Mouse (Mus musculus): ENCODE results near the gene Rsrc2. TPM values are rescaled to one million over a fixed set of nuclear protein-coding genes. Genes with fewer than 3 reads are reported as not detected.
A peak's percentile ranks its signal among the peaks of the same experiment; 100 is the strongest.
"Not testable (repeated sequence)": the region's sequence is repeated elsewhere in the genome, so short reads cannot be mapped to it uniquely, and the experiment has no call there.

The Rsrc2 gene
- total and polyA plus RNA-seq, 2 experiments from 2014 or later: 41.9 to 133 TPM

DNA sequence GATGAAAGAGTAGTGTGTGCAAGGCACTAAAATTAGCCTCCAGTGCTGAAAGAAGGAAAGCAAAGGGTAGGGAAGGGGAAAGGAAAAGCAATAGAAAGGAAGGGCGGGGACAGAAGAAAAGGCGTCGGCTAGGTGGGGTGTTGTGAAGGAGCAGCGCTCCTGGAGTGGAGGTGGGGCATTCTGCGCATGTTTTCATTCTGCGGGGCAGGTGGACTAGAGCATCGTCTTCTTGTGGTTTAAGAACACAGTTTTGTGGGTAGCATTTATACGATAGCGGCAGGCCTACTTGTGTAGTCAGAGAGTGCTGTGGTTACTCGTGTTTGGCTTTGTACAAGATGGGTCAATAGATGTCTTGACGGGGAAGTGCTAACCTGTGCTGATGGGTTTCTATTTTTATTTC, 16.3 kb upstream of the Rsrc2 start:
- H3K36me3 ChIP-seq (ENCODE audit: insufficient read depth, low read length): no peaks in the 10 kb centered on the region
- H3K4me1 ChIP-seq (ENCODE audit: insufficient read depth, low read length): no peaks in the 10 kb centered on the region
- TF ChIP-seq CTCF (IDR thresholded peaks at IDR 0.05): no peak
- H3K9me3 ChIP-seq (ENCODE audit: low read length): no peaks in the 10 kb centered on the region
- H3K4me2 ChIP-seq (ENCODE audit: low read depth, low read length, poor library complexity, severe bottlenecking): no peak overlapping the region
- no peak overlapping the region for H3K4me3 ChIP-seq (ENCODE audit: low read depth, low read length)
- WGBS: 94% methylated on average over 11 of the region's 11 CpGs
- no peak overlapping the region for H3K27ac ChIP-seq (ENCODE audit: low read depth, low read length)
- no peaks in the 10 kb centered on the region for H3K27me3 ChIP-seq (ENCODE audit: insufficient read depth, low read length)
- no peak for ATAC-seq (ENCODE audit: low FRiP score)
- DNase-seq (ENCODE audit: low spot score): no peak
- H3K9ac ChIP-seq (replicated peaks; ENCODE audit: low read length, poor library complexity, severe bottlenecking): no peak overlapping the region

DNA sequence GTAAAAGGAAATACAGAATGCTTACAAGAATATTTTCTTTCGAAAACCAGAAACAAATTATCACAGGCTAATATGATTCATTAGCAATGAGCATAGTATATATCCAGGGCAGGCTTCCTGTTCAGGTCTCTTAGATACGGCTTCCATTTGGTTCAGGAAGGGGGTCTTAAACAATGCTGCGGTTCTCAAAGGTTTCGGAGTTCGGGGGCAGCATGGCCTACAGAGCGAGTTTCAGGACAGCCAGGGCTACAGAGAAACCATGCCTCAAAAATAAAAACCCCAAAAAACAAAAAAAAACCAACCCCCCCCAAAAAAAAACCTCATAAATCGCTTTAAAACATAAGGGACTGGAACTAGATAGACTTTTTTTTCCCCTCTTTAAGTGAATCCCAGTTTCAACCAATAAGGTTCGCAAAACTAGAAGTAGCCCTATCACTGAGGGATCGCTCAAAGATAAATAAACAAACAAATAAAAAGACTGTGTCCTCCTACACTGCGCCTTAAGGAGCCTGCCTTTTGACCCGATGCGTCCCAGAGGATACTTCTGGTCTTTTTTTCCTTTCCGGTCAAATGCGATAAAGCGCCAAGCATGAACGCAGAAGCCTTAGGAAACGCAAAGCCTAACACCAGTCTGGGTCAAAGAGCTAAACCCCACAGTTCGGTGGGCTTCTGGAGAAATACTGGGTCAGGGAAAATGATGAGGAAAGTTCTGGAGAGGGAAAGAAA, 712 bp downstream of the Rsrc2 start:
- H3K36me3 ChIP-seq (ENCODE audit: insufficient read depth, low read length): peaks cover 10% of the 10 kb centered on the region; the same call in 1 of the 2 replicates
- H3K4me3 ChIP-seq (ENCODE audit: low read depth, low read length): peak overlapping the region; percentile 73
- TF ChIP-seq CTCF (IDR thresholded peaks at IDR 0.05): no peak
- H3K27me3 ChIP-seq (ENCODE audit: insufficient read depth, low read length): no peaks in the 10 kb centered on the region
- 0 out of 2 replicates have a peak, but pooled peaks cover 3% of the 10 kb centered on the region for H3K4me1 ChIP-seq (ENCODE audit: insufficient read depth, low read length)
- WGBS: under 1% methylated on average over 18 of the region's 18 CpGs
- DNase-seq (ENCODE audit: low spot score) (no peak), ATAC-seq (ENCODE audit: low FRiP score) (no peak)
- H3K9me3 ChIP-seq (ENCODE audit: low read length): no peaks in the 10 kb centered on the region
- peak overlapping the region; percentile 57 for H3K4me2 ChIP-seq (ENCODE audit: low read depth, low read length, poor library complexity, severe bottlenecking)
- H3K27ac ChIP-seq (ENCODE audit: low read depth, low read length): peak overlapping the region; percentile 94
- H3K9ac ChIP-seq (replicated peaks; ENCODE audit: low read length, poor library complexity, severe bottlenecking): peak overlapping the region; percentile 83

DNA sequence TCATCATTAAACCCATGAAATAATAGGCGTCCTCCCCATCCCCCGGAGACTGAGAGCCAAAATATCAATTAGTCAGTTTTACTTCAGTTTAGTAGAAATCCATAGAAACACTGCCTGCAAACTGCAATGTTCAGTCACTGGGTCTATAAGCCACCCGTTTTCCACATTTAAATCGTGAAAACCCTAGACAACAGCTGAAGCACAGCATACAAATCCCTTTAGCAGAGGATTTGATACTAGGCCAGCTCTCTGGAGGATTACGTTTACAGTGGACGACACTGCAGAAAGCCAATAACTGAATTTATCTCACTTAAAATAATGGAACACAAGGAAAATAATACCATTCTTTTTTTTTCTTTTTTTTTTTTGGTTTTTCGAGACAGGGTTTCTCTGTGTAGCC, 1.6 kb downstream of the Rsrc2 start:
- Histone ChIP-seq H3K9ac (replicated peaks; ENCODE audit: low read length, poor library complexity, severe bottlenecking) (peak overlapping the region; percentile 50; the same call in 1 of the 2 replicates), H3K4me3 (ENCODE audit: low read depth, low read length) (peak overlapping the region; percentile 73), H3K27ac (ENCODE audit: low read depth, low read length) (no peak overlapping the region), H3K27me3 (ENCODE audit: insufficient read depth, low read length) (no peaks in the 10 kb centered on the region), H3K4me2 (ENCODE audit: low read depth, low read length, poor library complexity, severe bottlenecking) (peak overlapping the region; percentile 57), H3K9me3 (ENCODE audit: low read length) (no peaks in the 10 kb centered on the region), H3K4me1 (ENCODE audit: insufficient read depth, low read length) (0 out of 2 replicates have a peak, but pooled peaks cover 3% of the 10 kb centered on the region), H3K36me3 (ENCODE audit: insufficient read depth, low read length) (peaks cover 16% of the 10 kb centered on the region)
- DNase-seq (ENCODE audit: low spot score): peak; percentile 17
- WGBS: 15% methylated on average over 7 of the region's 7 CpGs
- no peak for TF ChIP-seq CTCF (IDR thresholded peaks at IDR 0.05)
- ATAC-seq (ENCODE audit: low FRiP score): no peak

DNA sequence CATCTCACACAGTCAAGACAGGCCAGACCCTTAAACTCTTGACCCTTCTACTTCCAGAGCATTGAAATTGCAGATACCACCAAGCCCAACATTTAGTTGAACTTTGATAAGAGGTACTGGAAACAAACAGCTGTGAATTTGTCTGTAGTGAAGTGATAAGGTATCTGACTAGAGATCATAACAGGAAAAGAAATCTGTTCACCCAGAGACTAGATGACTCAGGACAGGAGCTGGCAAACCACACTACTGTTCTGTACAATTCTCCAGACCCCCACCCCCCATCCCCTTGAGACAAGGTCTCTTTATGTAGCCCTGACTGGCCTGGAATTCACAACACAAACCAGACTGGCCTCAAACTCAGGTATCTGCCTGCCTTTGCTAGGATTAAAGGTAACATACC, 3.0 kb downstream of the Rsrc2 start:
- Histone ChIP-seq H3K9me3 (ENCODE audit: low read length) (no peaks in the 10 kb centered on the region), H3K27ac (ENCODE audit: low read depth, low read length) (no peak overlapping the region), H3K4me3 (ENCODE audit: low read depth, low read length) (0 out of 2 replicates have a peak overlapping the region, but pooled peaks have one; percentile 73), H3K4me1 (ENCODE audit: insufficient read depth, low read length) (0 out of 2 replicates have a peak, but pooled peaks cover 3% of the 10 kb centered on the region), H3K9ac (replicated peaks; ENCODE audit: low read length, poor library complexity, severe bottlenecking) (no peak overlapping the region), H3K4me2 (ENCODE audit: low read depth, low read length, poor library complexity, severe bottlenecking) (peak overlapping the region; percentile 57), H3K27me3 (ENCODE audit: insufficient read depth, low read length) (no peaks in the 10 kb centered on the region), H3K36me3 (ENCODE audit: insufficient read depth, low read length) (peaks cover 16% of the 10 kb centered on the region)
- no peak for DNase-seq (ENCODE audit: low spot score)
- TF ChIP-seq CTCF (IDR thresholded peaks at IDR 0.05): no peak
- no peak for ATAC-seq (ENCODE audit: low FRiP score)

GRCm38 (mm10) chr5:123744358-123744757, 4.9 kb downstream of the Rsrc2 start:
- no peak overlapping the region for H3K27ac ChIP-seq (ENCODE audit: low read depth, low read length)
- H3K4me2 ChIP-seq (ENCODE audit: low read depth, low read length, poor library complexity, severe bottlenecking): no peak overlapping the region
- H3K36me3 ChIP-seq (ENCODE audit: insufficient read depth, low read length): peaks cover 23% of the 10 kb centered on the region
- no peak overlapping the region for H3K4me3 ChIP-seq (ENCODE audit: low read depth, low read length)
- no peak overlapping the region for H3K9ac ChIP-seq (replicated peaks; ENCODE audit: low read length, poor library complexity, severe bottlenecking)
- TF ChIP-seq CTCF (IDR thresholded peaks at IDR 0.05): no peak
- WGBS: 84% methylated on average over 2 of the region's 2 CpGs
- no peaks in the 10 kb centered on the region for H3K9me3 ChIP-seq (ENCODE audit: low read length)
- 0 out of 2 replicates have a peak, but pooled peaks cover 3% of the 10 kb centered on the region for H3K4me1 ChIP-seq (ENCODE audit: insufficient read depth, low read length)
- no peaks in the 10 kb centered on the region for H3K27me3 ChIP-seq (ENCODE audit: insufficient read depth, low read length)
- no peak for DNase-seq (ENCODE audit: low spot score)
- no peak for ATAC-seq (ENCODE audit: low FRiP score)

GRCm38 (mm10) chr5:123730981-123731380, 18.2 kb downstream of the Rsrc2 start:
- 97% methylated on average over 2 of the region's 2 CpGs for WGBS
- DNase-seq (ENCODE audit: low spot score) (no peak), ATAC-seq (ENCODE audit: low FRiP score) (no peak)
- TF ChIP-seq CTCF (IDR thresholded peaks at IDR 0.05): no peak
- peaks cover 46% of the 10 kb centered on the region for H3K36me3 ChIP-seq (ENCODE audit: insufficient read depth, low read length)
- H3K9me3 ChIP-seq (ENCODE audit: low read length): no peaks in the 10 kb centered on the region
- H3K4me1 ChIP-seq (ENCODE audit: insufficient read depth, low read length): no peaks in the 10 kb centered on the region
- H3K9ac ChIP-seq (replicated peaks; ENCODE audit: low read length, poor library complexity, severe bottlenecking): no peak overlapping the region
- no peaks in the 10 kb centered on the region for H3K27me3 ChIP-seq (ENCODE audit: insufficient read depth, low read length)
- no peak overlapping the region for H3K4me3 ChIP-seq (ENCODE audit: low read depth, low read length)
- no peak overlapping the region for H3K27ac ChIP-seq (ENCODE audit: low read depth, low read length)
- no peak overlapping the region for H3K4me2 ChIP-seq (ENCODE audit: low read depth, low read length, poor library complexity, severe bottlenecking)

- not testable (repeated sequence) for H3K36me3 ChIP-seq (ENCODE audit: insufficient read depth, low read length); H3K9ac ChIP-seq (replicated peaks; ENCODE audit: low read length, poor library complexity, severe bottlenecking); ATAC-seq (ENCODE audit: low FRiP score); H3K27me3 ChIP-seq (ENCODE audit: insufficient read depth, low read length); H3K4me1 ChIP-seq (ENCODE audit: insufficient read depth, low read length); DNase-seq (ENCODE audit: low spot score); H3K9me3 ChIP-seq (ENCODE audit: low read length); H3K4me3 ChIP-seq (ENCODE audit: low read depth, low read length); H3K27ac ChIP-seq (ENCODE audit: low read depth, low read length); H3K4me2 ChIP-seq (ENCODE audit: low read depth, low read length, poor library complexity, severe bottlenecking)
- WGBS: 92% methylated on average over 7 of the region's 7 CpGs
These were observed 25.4 kb downstream of the Rsrc2 start for GRCm38 (mm10) chr5:123723816-123724215.
